Mouse (Mus musculus): Measurements from ENCODE around the gene Ykt6. TPM values are rescaled to one million over a fixed set of nuclear protein-coding genes. Genes with fewer than 3 reads are reported as not detected.

Ykt6 gene
- total and polyA plus RNA-seq, 3 experiments, result 76.5 to 98.1 (median 89.5) TPM

GRCm38 (mm10) chr11:5949586-5950352 lies 5.7 kb upstream of the Ykt6 start, which contains the start of gene Gck (continued):
- peak in 1 of 2 experiments; percentile 22; a peak in 1 of 4 replicates for TF ChIP-seq EP300 (IDR thresholded peaks at IDR 0.05; ENCODE audit: low read depth in 1 of 2, low read length in 2 of 2)
- TF ChIP-seq CTCF (IDR thresholded peaks at IDR 0.05 in 2 of 3, conservative IDR thresholded peaks at IDR 0.05 in 1 of 3; ENCODE audit: control insufficient read depth in 1 of 3, insufficient read depth in 1 of 3, low read depth in 2 of 3, low read length in 3 of 3, poor library complexity in 1 of 3, severe bottlenecking in 1 of 3), result no peak
- TF ChIP-seq MAZ (IDR thresholded peaks at IDR 0.05; ENCODE audit: low read depth, low read length), result no peak
- TF ChIP-seq USF1 (IDR thresholded peaks at IDR 0.05; ENCODE audit: low read depth, low read length), result no peak
- TF ChIP-seq KAT2A (conservative IDR thresholded peaks at IDR 0.05; ENCODE audit: low read depth, low read length), result no peak
- no peak for TF ChIP-seq RAD21 (IDR thresholded peaks at IDR 0.05; ENCODE audit: low read depth, low read length)
- no peak for TF ChIP-seq CHD1 (IDR thresholded peaks at IDR 0.05; ENCODE audit: low read depth, low read length)
- no peak for TF ChIP-seq TBP (IDR thresholded peaks at IDR 0.05; ENCODE audit: low read depth, low read length)
- no peak for TF ChIP-seq GABPA (IDR thresholded peaks at IDR 0.05; ENCODE audit: low read depth, low read length)
- TF ChIP-seq MAX (IDR thresholded peaks at IDR 0.05; ENCODE audit: low read length), result no peak
- no peak for TF ChIP-seq NRF1 (IDR thresholded peaks at IDR 0.05; ENCODE audit: insufficient read depth, low read depth, low read length, poor library complexity, severe bottlenecking)
- TF ChIP-seq SIN3A (IDR thresholded peaks at IDR 0.05; ENCODE audit: low read length), result 0 out of 2 replicates have a peak, but pooled peaks have one; percentile 35
- TF ChIP-seq SMC3 (IDR thresholded peaks at IDR 0.05; ENCODE audit: low read depth, low read length), result no peak
- no peak for TF ChIP-seq TAL1 (IDR thresholded peaks at IDR 0.05; ENCODE audit: low read length)

GRCm38 (mm10) chr11:5952501-5952900 lies 3.0 kb upstream of the Ykt6 start:
- Histone ChIP-seq H3K27me3 (ENCODE audit: control insufficient read depth in 1 of 2, insufficient read depth in 2 of 2, low read length in 2 of 2) (no peaks in the 10 kb centered on the region), H3K79me2 (ENCODE audit: control insufficient read depth, insufficient read depth, low read length, poor library complexity) (peaks cover 18% of the 10 kb centered on the region), H3K4me1 (ENCODE audit: control insufficient read depth in 1 of 2, insufficient read depth in 2 of 2, low read length in 2 of 2) (peaks cover 7 to 26% of the 10 kb centered on the region in 2 experiments), H3K36me3 (ENCODE audit: control insufficient read depth in 1 of 2, insufficient read depth in 2 of 2, low read length in 2 of 2) (peaks cover 0 to 14% of the 10 kb centered on the region in 2 experiments; a peak in 2 of 4 replicates), H3K4me3 (ENCODE audit: control insufficient read depth in 1 of 2, insufficient read depth in 1 of 2, low read depth in 2 of 2, low read length in 2 of 2) (no peak overlapping the region), H3K27ac (ENCODE audit: control insufficient read depth, low read depth, low read length) (no peak overlapping the region), H3K9me3 (replicated peaks; ENCODE audit: insufficient read depth, low read length) (no peaks in the 10 kb centered on the region), H3K9ac (ENCODE audit: control insufficient read depth, low read depth, low read length, poor library complexity, severe bottlenecking) (no peak overlapping the region)
- DNase-seq (ENCODE audit: low read depth, low spot score), result no peak
- no peak for TF ChIP-seq GATA1 (IDR thresholded peaks at IDR 0.05; ENCODE audit: low read depth, low read length)
- no peak for TF ChIP-seq TBP (IDR thresholded peaks at IDR 0.05; ENCODE audit: low read depth, low read length)
- no peak for TF ChIP-seq MAZ (IDR thresholded peaks at IDR 0.05; ENCODE audit: low read depth, low read length)
- no peak for TF ChIP-seq POLR2A (IDR thresholded peaks at IDR 0.05; ENCODE audit: control insufficient read depth in 1 of 2, insufficient read depth in 1 of 2, low read depth in 1 of 2, low read length in 2 of 2, poor library complexity in 1 of 2)
- no peak for TF ChIP-seq BHLHE40 (IDR thresholded peaks at IDR 0.05; ENCODE audit: borderline replicate concordance, low read depth, low read length)
- no peak for TF ChIP-seq NELFE (IDR thresholded peaks at IDR 0.05; ENCODE audit: low read depth, low read length)
- no peak for TF ChIP-seq USF2 (IDR thresholded peaks at IDR 0.05; ENCODE audit: borderline replicate concordance in 1 of 2, insufficient read depth in 1 of 2, low read depth in 1 of 2, low read length in 2 of 2)
- no peak for TF ChIP-seq CHD1 (IDR thresholded peaks at IDR 0.05; ENCODE audit: low read depth, low read length)
- no peak for TF ChIP-seq SIN3A (IDR thresholded peaks at IDR 0.05; ENCODE audit: low read length)
- no peak for TF ChIP-seq ZKSCAN1 (IDR thresholded peaks at IDR 0.05; ENCODE audit: low read depth, low read length)
- TF ChIP-seq E2F4 (IDR thresholded peaks at IDR 0.05; ENCODE audit: borderline replicate concordance, low read depth, low read length), result no peak
- no peak for TF ChIP-seq GABPA (IDR thresholded peaks at IDR 0.05; ENCODE audit: low read depth, low read length)
- no peak for TF ChIP-seq NRF1 (IDR thresholded peaks at IDR 0.05; ENCODE audit: insufficient read depth, low read depth, low read length, poor library complexity, severe bottlenecking)
- TF ChIP-seq ZMIZ1 (IDR thresholded peaks at IDR 0.05; ENCODE audit: low read depth, low read length), result no peak
- TF ChIP-seq TCF12 (IDR thresholded peaks at IDR 0.05; ENCODE audit: low read depth, low read length), result no peak
- no peak for TF ChIP-seq MYB (IDR thresholded peaks at IDR 0.05; ENCODE audit: low read depth, low read length)
- no peak for TF ChIP-seq MAX (IDR thresholded peaks at IDR 0.05; ENCODE audit: low read length)
- TF ChIP-seq CHD2 (IDR thresholded peaks at IDR 0.05; ENCODE audit: low read length), result no peak
- TF ChIP-seq UBTF (IDR thresholded peaks at IDR 0.05; ENCODE audit: borderline replicate concordance, insufficient read depth, low read depth, low read length), result no peak

Measured in MEL (cell line).